Mouse (Mus musculus): ENCODE data around the gene Bpgm. TPM values are rescaled to one million over a fixed set of nuclear protein-coding genes. Genes with fewer than 3 reads are reported as not detected.

Gene Bpgm
- total and polyA plus RNA-seq, 3 experiments: 4.9 to 28.6 (median 14.5) TPM

DNA sequence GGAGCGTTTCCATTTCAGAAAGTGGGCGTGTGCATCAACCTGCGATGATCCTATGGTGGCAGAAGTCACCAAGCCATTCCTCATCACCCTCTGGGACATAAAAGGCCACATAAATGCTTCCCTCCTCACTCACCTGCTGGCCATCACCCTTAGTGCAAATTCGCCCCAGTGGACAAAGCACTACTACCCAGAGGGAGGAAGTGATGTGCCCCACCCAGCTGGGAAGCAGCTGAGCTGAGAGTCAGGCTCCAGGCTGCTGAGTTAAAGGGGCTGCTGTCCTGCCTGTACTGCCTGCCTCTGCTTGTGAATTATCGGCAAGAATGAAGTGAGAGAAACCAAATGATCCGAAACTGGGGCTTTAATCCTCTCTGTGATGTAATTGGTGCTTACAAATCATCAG lies 49.9 kb downstream of the Bpgm start:
- DNase-seq (ENCODE audit: low spot score): no peak
- H3K4me3 ChIP-seq (ENCODE audit: low read depth, low read length): no peak overlapping the region
- H3K9me3 ChIP-seq (replicated peaks): no peaks in the 10 kb centered on the region
- H3K36me3 ChIP-seq (replicated peaks): no peaks in the 10 kb centered on the region
- TF ChIP-seq POLR2AphosphoS5 (IDR thresholded peaks at IDR 0.05; ENCODE audit: insufficient replicate concordance, low read depth, low read length) (no peak), GATA2 (IDR thresholded peaks at IDR 0.05; ENCODE audit: borderline replicate concordance, low read depth, low read length) (no peak), TAL1 (conservative IDR thresholded peaks at IDR 0.05; ENCODE audit: low read depth, low read length) (no peak), CTCF (IDR thresholded peaks at IDR 0.05; ENCODE audit: low read depth, low read length) (no peak), GATA1 (IDR thresholded peaks at IDR 0.05; ENCODE audit: borderline replicate concordance, low read length) (no peak)
- peaks cover 4% of the 10 kb centered on the region; the same call in 1 of the 2 replicates for H3K4me1 ChIP-seq (ENCODE audit: insufficient read depth, low read depth, low read length)
- peaks cover 44% of the 10 kb centered on the region for H3K27me3 ChIP-seq (ENCODE audit: insufficient read depth, low read length)
- ATAC-seq (ENCODE audit: extremely low read depth, insufficient number of reproducible peaks, low FRiP score, poor library complexity, severe bottlenecking): no peak

DNA sequence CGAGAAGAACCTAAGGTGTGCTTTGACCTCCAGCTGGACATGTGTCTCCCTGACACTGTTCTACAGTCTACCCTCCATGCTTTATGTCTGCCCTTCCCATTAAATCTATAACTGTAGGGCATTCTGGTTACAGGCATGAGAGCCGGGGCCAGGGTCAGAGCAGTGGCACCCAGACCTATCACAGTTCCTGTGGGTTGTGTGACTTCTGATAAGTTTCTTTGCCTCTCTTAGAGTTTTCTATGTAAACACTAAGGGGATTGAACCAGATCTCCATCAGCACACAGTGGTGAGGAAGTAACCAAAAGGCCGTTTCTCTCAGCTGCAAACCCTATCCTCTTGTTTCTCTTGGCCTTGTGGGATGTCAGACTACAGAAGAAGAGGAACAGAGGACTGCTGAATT lies 50.4 kb downstream of the Bpgm start:
- ATAC-seq (ENCODE audit: extremely low read depth, insufficient number of reproducible peaks, low FRiP score, poor library complexity, severe bottlenecking) (no peak), DNase-seq (ENCODE audit: low spot score) (no peak)
- no peak for TF ChIP-seq GATA2 (IDR thresholded peaks at IDR 0.05; ENCODE audit: borderline replicate concordance, low read depth, low read length)
- no peak for TF ChIP-seq GATA1 (IDR thresholded peaks at IDR 0.05; ENCODE audit: borderline replicate concordance, low read length)
- TF ChIP-seq POLR2AphosphoS5 (IDR thresholded peaks at IDR 0.05; ENCODE audit: insufficient replicate concordance, low read depth, low read length): no peak
- no peak for TF ChIP-seq CTCF (IDR thresholded peaks at IDR 0.05; ENCODE audit: low read depth, low read length)
- no peak for TF ChIP-seq TAL1 (conservative IDR thresholded peaks at IDR 0.05; ENCODE audit: low read depth, low read length)
- Histone ChIP-seq H3K4me1 (ENCODE audit: insufficient read depth, low read depth, low read length) (peaks cover 4% of the 10 kb centered on the region; the same call in 1 of the 2 replicates), H3K27me3 (ENCODE audit: insufficient read depth, low read length) (peaks cover 43% of the 10 kb centered on the region), H3K36me3 (replicated peaks) (no peaks in the 10 kb centered on the region), H3K9me3 (replicated peaks) (no peaks in the 10 kb centered on the region), H3K4me3 (ENCODE audit: low read depth, low read length) (no peak overlapping the region)

DNA sequence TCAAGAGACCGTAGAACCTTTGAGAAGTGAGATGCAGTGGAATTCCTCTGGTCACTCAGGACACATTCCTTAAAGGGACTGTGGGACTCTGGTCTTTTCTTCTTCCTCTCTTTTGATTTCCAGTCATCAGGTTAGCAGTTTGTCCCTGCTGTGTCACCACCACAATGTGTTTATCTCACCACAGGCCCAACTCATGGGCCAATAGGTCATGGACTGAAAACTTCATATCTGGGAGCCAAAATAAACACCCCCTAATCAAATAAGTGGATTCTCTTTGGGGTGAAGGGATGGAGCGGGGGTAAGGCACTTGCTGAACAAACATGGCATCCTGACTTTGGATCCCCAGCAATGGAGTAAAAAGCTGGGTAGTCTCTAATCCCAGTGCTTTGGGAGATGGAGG lies 52.1 kb downstream of the Bpgm start:
- DNase-seq (ENCODE audit: low spot score) (no peak), ATAC-seq (ENCODE audit: extremely low read depth, insufficient number of reproducible peaks, low FRiP score, poor library complexity, severe bottlenecking) (no peak)
- Histone ChIP-seq H3K36me3 (replicated peaks) (no peaks in the 10 kb centered on the region), H3K9me3 (replicated peaks) (no peaks in the 10 kb centered on the region), H3K4me1 (ENCODE audit: insufficient read depth, low read depth, low read length) (peaks cover 4% of the 10 kb centered on the region; the same call in 1 of the 2 replicates), H3K4me3 (ENCODE audit: low read depth, low read length) (no peak overlapping the region), H3K27me3 (ENCODE audit: insufficient read depth, low read length) (peaks cover 43% of the 10 kb centered on the region)
- TF ChIP-seq GATA2 (IDR thresholded peaks at IDR 0.05; ENCODE audit: borderline replicate concordance, low read depth, low read length): no peak
- no peak for TF ChIP-seq GATA1 (IDR thresholded peaks at IDR 0.05; ENCODE audit: borderline replicate concordance, low read length)
- TF ChIP-seq TAL1 (conservative IDR thresholded peaks at IDR 0.05; ENCODE audit: low read depth, low read length): no peak
- no peak for TF ChIP-seq POLR2AphosphoS5 (IDR thresholded peaks at IDR 0.05; ENCODE audit: insufficient replicate concordance, low read depth, low read length)
- no peak for TF ChIP-seq CTCF (IDR thresholded peaks at IDR 0.05; ENCODE audit: low read depth, low read length)

DNA sequence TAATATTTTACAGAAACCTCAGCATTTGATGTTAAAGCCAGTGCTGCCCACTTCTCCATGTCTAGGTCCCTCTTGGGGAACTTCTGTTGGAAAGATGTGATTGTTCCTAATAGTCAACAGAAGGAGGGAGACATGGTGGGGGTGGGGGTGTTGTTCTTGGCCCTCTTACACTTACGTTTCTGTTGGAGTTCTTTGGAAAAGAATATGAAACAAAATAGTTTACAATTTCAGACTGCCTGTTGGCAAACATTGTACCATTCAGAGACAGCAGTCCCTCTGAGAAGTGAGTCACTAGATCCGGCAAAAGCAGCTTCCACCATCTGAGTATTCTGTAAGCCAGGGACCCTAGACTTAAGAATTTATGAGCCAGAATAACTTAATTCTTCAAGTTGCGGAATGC lies 54.0 kb downstream of the Bpgm start:
- ATAC-seq (ENCODE audit: extremely low read depth, insufficient number of reproducible peaks, low FRiP score, poor library complexity, severe bottlenecking) (no peak), DNase-seq (ENCODE audit: low spot score) (no peak)
- TF ChIP-seq GATA2 (IDR thresholded peaks at IDR 0.05; ENCODE audit: borderline replicate concordance, low read depth, low read length) (no peak), GATA1 (IDR thresholded peaks at IDR 0.05; ENCODE audit: borderline replicate concordance, low read length) (no peak), POLR2AphosphoS5 (IDR thresholded peaks at IDR 0.05; ENCODE audit: insufficient replicate concordance, low read depth, low read length) (no peak), CTCF (IDR thresholded peaks at IDR 0.05; ENCODE audit: low read depth, low read length) (no peak), TAL1 (conservative IDR thresholded peaks at IDR 0.05; ENCODE audit: low read depth, low read length) (no peak)
- no peaks in the 10 kb centered on the region for H3K36me3 ChIP-seq (replicated peaks)
- H3K27me3 ChIP-seq (ENCODE audit: insufficient read depth, low read length): peaks cover 35% of the 10 kb centered on the region
- no peaks in the 10 kb centered on the region for H3K9me3 ChIP-seq (replicated peaks)
- peaks cover 4% of the 10 kb centered on the region; the same call in 1 of the 2 replicates for H3K4me1 ChIP-seq (ENCODE audit: insufficient read depth, low read depth, low read length)
- H3K4me3 ChIP-seq (ENCODE audit: low read depth, low read length): no peak overlapping the region

DNA sequence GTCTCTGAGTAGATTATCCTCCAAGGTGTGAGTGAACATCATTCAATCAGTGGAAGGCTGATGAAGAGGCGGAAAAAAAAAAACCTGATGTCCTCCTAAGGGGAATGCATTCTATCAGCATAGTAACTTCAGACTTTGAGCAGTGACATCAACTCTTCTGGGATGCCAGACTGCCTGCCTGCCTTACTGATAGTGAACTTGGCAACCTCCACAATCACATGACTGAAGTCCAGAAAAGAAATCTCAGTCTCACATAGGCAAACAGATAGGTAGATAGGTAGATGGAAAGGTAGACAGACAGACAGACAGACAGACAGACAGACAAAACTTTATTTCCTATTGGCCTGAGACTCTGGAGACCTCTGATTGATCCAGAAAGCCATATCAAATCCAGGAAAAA lies 57.0 kb downstream of the Bpgm start:
- Histone ChIP-seq H3K9me3 (replicated peaks) (no peaks in the 10 kb centered on the region), H3K27me3 (ENCODE audit: insufficient read depth, low read length) (peaks cover 19% of the 10 kb centered on the region), H3K4me1 (ENCODE audit: insufficient read depth, low read depth, low read length) (no peaks in the 10 kb centered on the region), H3K4me3 (ENCODE audit: low read depth, low read length) (no peak overlapping the region), H3K36me3 (replicated peaks) (no peaks in the 10 kb centered on the region)
- DNase-seq (ENCODE audit: low spot score) (no peak), ATAC-seq (ENCODE audit: extremely low read depth, insufficient number of reproducible peaks, low FRiP score, poor library complexity, severe bottlenecking) (no peak)
- TF ChIP-seq CTCF (IDR thresholded peaks at IDR 0.05; ENCODE audit: low read depth, low read length) (no peak), TAL1 (conservative IDR thresholded peaks at IDR 0.05; ENCODE audit: low read depth, low read length) (no peak), GATA2 (IDR thresholded peaks at IDR 0.05; ENCODE audit: borderline replicate concordance, low read depth, low read length) (no peak), POLR2AphosphoS5 (IDR thresholded peaks at IDR 0.05; ENCODE audit: insufficient replicate concordance, low read depth, low read length) (no peak), GATA1 (IDR thresholded peaks at IDR 0.05; ENCODE audit: borderline replicate concordance, low read length) (no peak)

DNA sequence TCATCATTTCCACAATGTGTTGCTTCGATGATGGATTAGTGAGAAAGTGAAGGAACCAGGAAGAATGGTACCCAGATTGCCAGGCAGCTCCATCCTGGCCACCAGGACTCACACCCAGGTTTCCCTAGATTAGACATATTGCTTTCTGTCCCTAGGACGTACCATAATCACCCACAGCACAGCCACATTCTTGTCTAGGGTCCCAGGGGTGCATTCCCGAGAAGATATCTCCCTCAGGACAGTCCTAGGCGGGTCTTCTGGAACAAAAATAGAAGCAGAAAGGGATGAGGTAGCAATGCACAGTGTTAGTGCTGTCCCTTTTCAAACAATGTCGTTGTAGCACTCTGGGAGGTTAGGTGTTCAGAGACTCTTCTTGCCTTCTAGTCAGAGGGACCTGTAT lies 57.9 kb downstream of the Bpgm start:
- H3K4me1 ChIP-seq (ENCODE audit: insufficient read depth, low read depth, low read length): no peaks in the 10 kb centered on the region
- H3K4me3 ChIP-seq (ENCODE audit: low read depth, low read length): no peak overlapping the region
- DNase-seq (ENCODE audit: low spot score) (no peak), ATAC-seq (ENCODE audit: extremely low read depth, insufficient number of reproducible peaks, low FRiP score, poor library complexity, severe bottlenecking) (no peak)
- no peaks in the 10 kb centered on the region for H3K36me3 ChIP-seq (replicated peaks)
- H3K27me3 ChIP-seq (ENCODE audit: insufficient read depth, low read length): peaks cover 21% of the 10 kb centered on the region
- TF ChIP-seq POLR2AphosphoS5 (IDR thresholded peaks at IDR 0.05; ENCODE audit: insufficient replicate concordance, low read depth, low read length) (no peak), TAL1 (conservative IDR thresholded peaks at IDR 0.05; ENCODE audit: low read depth, low read length) (no peak), CTCF (IDR thresholded peaks at IDR 0.05; ENCODE audit: low read depth, low read length) (no peak), GATA2 (IDR thresholded peaks at IDR 0.05; ENCODE audit: borderline replicate concordance, low read depth, low read length) (no peak), GATA1 (IDR thresholded peaks at IDR 0.05; ENCODE audit: borderline replicate concordance, low read length) (no peak)
- H3K9me3 ChIP-seq (replicated peaks): no peaks in the 10 kb centered on the region

All from G1E (cell line).